Mouse (Mus musculus) heart, embryonic 16.5 days (tissue): ENCODE data around the gene Krtap1-5. TPM values are rescaled to one million over a fixed set of nuclear protein-coding genes. Genes with fewer than 3 reads are reported as not detected.

ENCODE experiments used
- ATAC-seq: fragments of 200-750 bp; cut with Nextera tagmentation; replicated peaks from 2 replicates; pipeline ENCODE4 v1.8.0; 2017; ENCODE audit warnings: moderate number of reproducible peaks; ENCODE audit not compliant: insufficient read depth, low FRiP score; ENCODE audit errors: extremely low read depth
- H3K27ac ChIP-seq: fragments of 300-500 bp; sonication (generic); 2 replicates; pipeline ENCODE4 v1.5.1; 2014; ENCODE audit warnings: mild to moderate bottlenecking, low read length, control low read depth, moderate library complexity
- H3K27me3 ChIP-seq: fragments of 300-500 bp; sonication (generic); 2 replicates; pipeline ENCODE4 v1.6.1; 2014; ENCODE audit warnings: low read length, mixed read lengths; ENCODE audit not compliant: control insufficient read depth, insufficient read depth
- H3K36me3 ChIP-seq: fragments of 300-500 bp; sonication (generic); 2 replicates; pipeline ENCODE4 v1.6.1; 2014; ENCODE audit not compliant: control insufficient read depth, insufficient read depth
- H3K4me1 ChIP-seq: fragments of 300-500 bp; sonication (generic); 2 replicates; pipeline ENCODE4 v1.6.1; 2014; ENCODE audit warnings: low read length, mixed read lengths; ENCODE audit not compliant: control insufficient read depth, insufficient read depth
- H3K4me2 ChIP-seq: fragments of 300-500 bp; sonication (generic); 2 replicates; pipeline ENCODE4 v1.6.1; 2014; ENCODE audit warnings: low read depth, mild to moderate bottlenecking, control low read depth, low read length
- H3K4me3 ChIP-seq: fragments of 300-500 bp; sonication (generic); 2 replicates; pipeline ENCODE4 v1.5.1; 2014; ENCODE audit warnings: mild to moderate bottlenecking, control low read depth, low read length
- H3K9ac ChIP-seq: fragments of 300-500 bp; sonication (generic); 2 replicates; pipeline ENCODE4 v1.6.1; 2014; ENCODE audit warnings: low read length, control low read depth
- H3K9me3 ChIP-seq: fragments of 300-500 bp; sonication (generic); replicated peaks from 2 replicates; pipeline ENCODE4 v1.6.1; 2016; ENCODE audit warnings: low read length; ENCODE audit not compliant: control insufficient read depth
- WGBS: fragments of 180-500 bp; shearing (Covaris S2); extraction: QIAGEN DNeasy Blood & Tissue Kit; methylation state at CpG from one replicate; pipeline ENCODE4 v1.1.7; 2014; 5-methylcytosine and 5-hydroxymethylcytosine counted together
- polyA plus RNA-seq: library from polyadenylated mRNA; unstranded; fragments of >200 nt; fragmentation: Nextera tagmentation; extraction: Ambion mirVana; gene quantifications from 2 replicates; pipeline ENCODE4 v1.2.1, GENCODE M21; 2015

Krtap1-5 gene
- polyA plus RNA-seq, 1 experiment from 2014 or later, result not detected

DNA sequence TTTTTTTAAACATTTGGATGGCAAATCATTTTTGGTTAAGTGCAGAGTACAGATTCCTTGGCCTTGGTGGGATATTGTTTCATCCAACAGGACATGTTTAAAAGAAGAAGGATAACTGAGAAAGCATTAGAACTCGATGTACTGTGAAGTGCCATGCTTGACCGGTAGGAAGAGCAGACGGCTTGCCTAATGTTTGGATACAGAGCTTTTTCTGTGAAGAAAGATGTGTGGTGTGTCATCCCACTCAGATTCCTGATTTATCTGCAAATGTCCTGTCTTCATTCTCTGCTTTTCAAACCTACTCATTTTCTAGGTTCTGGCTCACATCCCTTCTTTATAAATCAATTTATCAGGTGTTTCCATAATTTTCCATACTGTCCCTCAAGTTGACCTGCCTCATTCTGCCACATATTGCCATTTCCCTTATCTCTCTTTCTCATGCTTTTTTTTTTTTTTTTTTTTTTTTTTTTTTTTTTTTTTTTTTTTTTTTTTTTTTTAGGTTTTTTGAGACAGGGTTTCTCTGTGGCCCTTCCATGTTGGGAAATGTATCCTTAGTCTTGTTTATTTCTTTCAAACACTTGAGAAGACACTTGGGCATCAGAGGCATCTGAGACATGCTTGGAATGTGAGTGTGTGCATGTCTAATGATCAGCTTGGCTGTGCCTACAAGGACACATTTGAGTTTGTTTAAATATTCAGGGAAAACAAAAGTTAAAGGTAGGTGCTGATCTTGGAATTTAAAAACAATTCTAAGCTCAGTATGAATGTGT is 22.7 kb downstream of the Krtap1-5 start:
- no peak overlapping the region for H3K4me2 ChIP-seq
- H3K4me3 ChIP-seq, result no peak overlapping the region
- no peak overlapping the region for H3K9ac ChIP-seq
- ATAC-seq, result no peak
- no peaks in the 10 kb centered on the region; the same call in 1 of the 2 replicates for H3K4me1 ChIP-seq
- H3K36me3 ChIP-seq, result no peaks in the 10 kb centered on the region
- 66% methylated on average over 3 of the region's 3 CpGs for WGBS
- no peaks in the 10 kb centered on the region for H3K9me3 ChIP-seq
- H3K27me3 ChIP-seq, result no peaks in the 10 kb centered on the region
- no peak overlapping the region for H3K27ac ChIP-seq

DNA sequence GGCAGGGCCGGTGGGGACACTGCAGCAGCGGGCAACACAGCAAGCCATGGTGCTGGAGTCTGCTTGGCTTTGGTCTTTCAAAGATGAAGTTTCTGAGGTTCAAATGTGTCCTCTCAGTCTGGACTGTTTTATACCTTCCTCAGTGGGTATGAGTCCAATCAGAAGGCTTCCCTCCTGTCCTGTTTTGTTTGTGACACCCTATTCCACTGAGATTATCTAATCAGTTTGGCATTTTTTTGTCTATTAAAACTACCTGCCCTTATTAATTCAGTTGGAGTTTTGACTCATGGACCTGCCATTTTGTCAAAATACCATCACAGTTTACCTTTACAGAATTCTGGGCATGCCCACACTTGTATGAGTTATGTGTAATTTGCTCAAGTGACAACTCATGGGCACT is 24.1 kb downstream of the Krtap1-5 start, which contains the start of gene Krtap3-2:
Krtap3-2 (minus strand) TSS at position 101 of the 400 bp plus-strand sequence.
- WGBS, result 64% methylated on average over 2 of the region's 2 CpGs

DNA sequence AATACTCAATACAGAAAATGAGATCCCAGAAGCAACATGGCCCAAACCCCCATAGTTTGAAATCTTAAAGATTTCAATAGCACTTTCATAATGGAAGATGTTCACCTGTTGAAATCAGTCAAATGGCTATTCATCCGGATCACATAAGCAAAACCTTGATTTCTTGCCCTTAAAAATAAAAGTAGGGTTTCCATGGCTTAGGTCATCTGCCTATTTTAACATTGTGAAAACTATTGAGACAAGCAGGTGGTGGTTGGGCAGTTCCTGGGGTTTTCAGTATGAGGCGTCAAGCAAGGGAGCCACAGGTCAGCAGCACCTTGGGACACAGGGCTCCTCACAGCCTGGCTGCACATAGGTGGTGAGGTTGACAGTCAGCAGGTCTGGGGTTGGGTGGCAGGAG is 24.6 kb downstream of the Krtap1-5 start:
- no peaks in the 10 kb centered on the region; the same call in 1 of the 2 replicates for H3K4me1 ChIP-seq
- H3K36me3 ChIP-seq, result no peaks in the 10 kb centered on the region
- no peak for ATAC-seq
- H3K4me2 ChIP-seq, result no peak overlapping the region
- 83% methylated on average over 2 of the region's 2 CpGs for WGBS
- no peak overlapping the region for H3K4me3 ChIP-seq
- no peaks in the 10 kb centered on the region for H3K27me3 ChIP-seq
- no peak overlapping the region for H3K27ac ChIP-seq
- H3K9ac ChIP-seq, result no peak overlapping the region
- no peaks in the 10 kb centered on the region for H3K9me3 ChIP-seq

More for the DNA sequence above, 24.1 kb downstream of the Krtap1-5 start, which contains the start of gene Krtap3-2:
- no peak within 1 kb of the TSS for H3K9ac ChIP-seq
- H3K27me3 ChIP-seq, result no peaks in the 10 kb centered on the region
- no peaks in the 10 kb centered on the region; the same call in 1 of the 2 replicates for H3K4me1 ChIP-seq
- no peaks in the 10 kb centered on the region for H3K9me3 ChIP-seq
- H3K4me2 ChIP-seq, result no peak within 1 kb of the TSS
- ATAC-seq, result no peak
- H3K27ac ChIP-seq, result no peak within 1 kb of the TSS
- H3K4me3 ChIP-seq, result no peak within 1 kb of the TSS
- H3K36me3 ChIP-seq, result no peaks in the 10 kb centered on the region

DNA sequence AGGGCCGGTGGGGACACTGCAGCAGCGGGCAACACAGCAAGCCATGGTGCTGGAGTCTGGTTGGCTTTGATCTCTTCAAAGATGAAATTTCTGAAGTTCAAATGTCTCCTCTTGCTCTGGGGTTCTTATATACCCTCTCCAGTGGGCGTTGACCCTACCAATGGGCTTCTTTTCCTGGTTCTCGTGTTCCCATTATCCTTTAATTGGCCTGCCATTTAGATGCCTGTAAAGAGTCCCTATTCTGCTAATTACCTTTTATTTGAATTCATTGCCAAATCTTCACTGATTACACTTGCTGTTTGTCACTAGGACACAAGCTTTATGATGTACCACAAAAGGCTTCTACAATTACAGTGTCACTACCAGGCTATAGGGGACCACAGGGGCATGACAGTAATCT is 30.1 kb downstream of the Krtap1-5 start, which contains the start of gene Krtap3-3:
Krtap3-3 (minus strand) TSS at position 101 of the 400 bp plus-strand sequence.
- ATAC-seq, result no peak
- H3K4me3 ChIP-seq, result no peak within 1 kb of the TSS
- no peaks in the 10 kb centered on the region for H3K36me3 ChIP-seq
- no peaks in the 10 kb centered on the region for H3K9me3 ChIP-seq
- H3K4me2 ChIP-seq, result no peak within 1 kb of the TSS
- H3K9ac ChIP-seq, result no peak within 1 kb of the TSS
- no peaks in the 10 kb centered on the region for H3K4me1 ChIP-seq
- no peaks in the 10 kb centered on the region for H3K27me3 ChIP-seq
- H3K27ac ChIP-seq, result no peak within 1 kb of the TSS
- 50% methylated on average over 4 of the region's 4 CpGs for WGBS

DNA sequence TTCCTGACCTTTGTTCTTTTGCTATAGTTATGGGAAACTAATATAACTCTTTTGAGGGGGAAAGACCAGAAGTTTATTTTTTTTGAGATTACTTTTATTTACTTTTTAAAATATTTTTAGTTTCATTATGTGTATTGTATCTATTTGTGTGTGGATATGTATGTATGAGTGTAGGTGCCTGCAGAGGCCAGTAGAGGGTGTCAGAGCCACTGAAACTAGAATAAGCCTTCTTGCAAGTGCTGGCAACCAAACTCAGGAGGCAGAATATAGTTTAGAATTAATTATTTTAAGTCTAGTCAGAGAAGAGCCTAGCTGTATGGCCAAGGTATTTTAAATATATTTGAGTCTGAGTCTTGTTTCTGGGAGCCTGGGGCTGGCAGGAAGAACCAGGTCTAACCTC is 32.9 kb downstream of the Krtap1-5 start:
- no peak for ATAC-seq
- Histone ChIP-seq H3K9me3 (no peaks in the 10 kb centered on the region), H3K9ac (no peak overlapping the region), H3K27me3 (no peaks in the 10 kb centered on the region), H3K27ac (no peak overlapping the region), H3K36me3 (no peaks in the 10 kb centered on the region), H3K4me3 (no peak overlapping the region), H3K4me2 (no peak overlapping the region), H3K4me1 (no peaks in the 10 kb centered on the region)

DNA sequence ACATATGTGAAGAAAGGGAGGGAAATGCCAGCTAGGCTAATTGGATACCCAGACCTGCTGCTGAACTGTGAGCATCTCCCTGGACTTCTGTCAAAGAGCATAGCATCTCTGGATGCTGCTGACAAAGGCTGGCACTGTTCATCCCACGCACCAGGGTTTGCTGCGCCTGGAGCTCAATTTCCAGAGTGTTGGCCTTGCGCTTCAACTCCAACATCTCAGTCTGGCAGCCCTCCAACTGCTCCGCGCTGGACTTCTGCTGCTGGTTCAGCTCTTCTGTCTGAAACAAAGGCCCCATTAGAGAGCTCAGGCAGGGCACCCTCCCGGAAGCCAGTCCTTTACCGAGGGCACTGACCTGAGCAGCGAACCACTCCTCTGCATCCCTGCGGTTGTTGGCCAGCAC is 41.1 kb downstream of the Krtap1-5 start:
- Histone ChIP-seq H3K4me1 (no peaks in the 10 kb centered on the region), H3K9ac (no peak overlapping the region), H3K36me3 (no peaks in the 10 kb centered on the region), H3K9me3 (no peaks in the 10 kb centered on the region), H3K4me3 (no peak overlapping the region), H3K4me2 (no peak overlapping the region), H3K27ac (no peak overlapping the region), H3K27me3 (no peaks in the 10 kb centered on the region)
- no peak for ATAC-seq
- 48% methylated on average over 9 of the region's 9 CpGs for WGBS

Other genes with a start within 250 kb of the Krtap1-5 start
- gene Krt26, start 243.1 kb downstream of the Krtap1-5 start, polyA plus RNA-seq, result not detected in 2 replicates
- not detected in 2 replicates for gene Krt27, start 229.9 kb downstream of the Krtap1-5 start, polyA plus RNA-seq
- gene Krt28, start 206.1 kb downstream of the Krtap1-5 start, polyA plus RNA-seq, result 0.09 TPM in 1 of 2 replicates, not detected in the other
- gene Krt10, start 191.7 kb downstream of the Krtap1-5 start, polyA plus RNA-seq, result 13.2 and 14.1 TPM in 2 replicates
- gene Krt12, start 158.8 kb downstream of the Krtap1-5 start, polyA plus RNA-seq, result 0.07 TPM in 1 of 2 replicates, not detected in the other
- gene Krt20, start 142.9 kb downstream of the Krtap1-5 start, polyA plus RNA-seq, result 0.54 and 2.5 TPM in 2 replicates
- gene Krt23, start 87.9 kb downstream of the Krtap1-5 start, polyA plus RNA-seq, result 0.46 and 0.70 TPM in 2 replicates
- not detected in 2 replicates for gene Krt39, start 59.7 kb downstream of the Krtap1-5 start, polyA plus RNA-seq
- not detected in 2 replicates for gene Krt40, start 37.9 kb downstream of the Krtap1-5 start, polyA plus RNA-seq
- gene Krtap3-3, start 30.2 kb downstream of the Krtap1-5 start, polyA plus RNA-seq, result not detected in 2 replicates
- gene Krtap3-2, start 24.2 kb downstream of the Krtap1-5 start, polyA plus RNA-seq, result not detected in 2 replicates
- not detected in 2 replicates for gene Gm11939, start 21.6 kb downstream of the Krtap1-5 start, polyA plus RNA-seq
- not detected in 2 replicates for gene Krtap3-1, start 14.4 kb downstream of the Krtap1-5 start, polyA plus RNA-seq
- gene Krtap1-4, start 2.6 kb upstream of the Krtap1-5 start, polyA plus RNA-seq, result not detected in 2 replicates
- not detected in 2 replicates for gene Krtap1-3, start 10.3 kb upstream of the Krtap1-5 start, polyA plus RNA-seq
- gene Krtap9-3, start 17.1 kb upstream of the Krtap1-5 start, polyA plus RNA-seq, result not detected in 2 replicates
- not detected in 2 replicates for gene Gm11938, start 22.3 kb upstream of the Krtap1-5 start, polyA plus RNA-seq
- not detected in 2 replicates for gene Gm11937, start 29.2 kb upstream of the Krtap1-5 start, polyA plus RNA-seq
- gene Krtap2-4, start 33.8 kb upstream of the Krtap1-5 start, polyA plus RNA-seq, result not detected in 2 replicates
- gene Gm11562, start 39.4 kb upstream of the Krtap1-5 start, polyA plus RNA-seq, result not detected in 2 replicates
- gene Krtap4-1, start 47.2 kb upstream of the Krtap1-5 start, polyA plus RNA-seq, result not detected in 2 replicates
- not detected in 2 replicates for gene Krtap4-2, start 54.1 kb upstream of the Krtap1-5 start, polyA plus RNA-seq
- gene Krtap4-7, start 63.1 kb upstream of the Krtap1-5 start, polyA plus RNA-seq, result not detected in 2 replicates
- gene Gm11555, start 69.2 kb upstream of the Krtap1-5 start, polyA plus RNA-seq, result not detected in 2 replicates
- gene Gm11563, start 77.9 kb upstream of the Krtap1-5 start, polyA plus RNA-seq, result not detected in 2 replicates
- not detected in 2 replicates for gene Krtap4-6, start 84.9 kb upstream of the Krtap1-5 start, polyA plus RNA-seq
- gene Gm14190, start 109.7 kb upstream of the Krtap1-5 start, polyA plus RNA-seq, result not detected in 2 replicates
- gene Gm14180, start 153.3 kb upstream of the Krtap1-5 start, polyA plus RNA-seq, result not detected in 2 replicates
- gene Gm11595, start 191.9 kb upstream of the Krtap1-5 start, polyA plus RNA-seq, result not detected in 2 replicates
- not detected in 2 replicates for gene Krtap4-8, start 199.7 kb upstream of the Krtap1-5 start, polyA plus RNA-seq
- not detected in 2 replicates for gene Krtap4-9, start 204.2 kb upstream of the Krtap1-5 start, polyA plus RNA-seq
- gene Gm11596, start 212.5 kb upstream of the Krtap1-5 start, polyA plus RNA-seq, result not detected in 2 replicates
- not detected in 2 replicates for gene Gm11569, start 217.9 kb upstream of the Krtap1-5 start, polyA plus RNA-seq
- not detected in 2 replicates for gene Gm11554, start 223.4 kb upstream of the Krtap1-5 start, polyA plus RNA-seq
- not detected in 2 replicates for gene Krtap4-13, start 228.9 kb upstream of the Krtap1-5 start, polyA plus RNA-seq
- not detected in 2 replicates for gene Gm11564, start 234.7 kb upstream of the Krtap1-5 start, polyA plus RNA-seq